Mouse (Mus musculus): ENCODE data around the gene Susd1. TPM values are rescaled to one million over a fixed set of nuclear protein-coding genes. Genes with fewer than 3 reads are reported as not detected.

The Susd1 gene
- polyA plus RNA-seq, 1 experiment from 2014 or later, result 6.3 TPM

DNA sequence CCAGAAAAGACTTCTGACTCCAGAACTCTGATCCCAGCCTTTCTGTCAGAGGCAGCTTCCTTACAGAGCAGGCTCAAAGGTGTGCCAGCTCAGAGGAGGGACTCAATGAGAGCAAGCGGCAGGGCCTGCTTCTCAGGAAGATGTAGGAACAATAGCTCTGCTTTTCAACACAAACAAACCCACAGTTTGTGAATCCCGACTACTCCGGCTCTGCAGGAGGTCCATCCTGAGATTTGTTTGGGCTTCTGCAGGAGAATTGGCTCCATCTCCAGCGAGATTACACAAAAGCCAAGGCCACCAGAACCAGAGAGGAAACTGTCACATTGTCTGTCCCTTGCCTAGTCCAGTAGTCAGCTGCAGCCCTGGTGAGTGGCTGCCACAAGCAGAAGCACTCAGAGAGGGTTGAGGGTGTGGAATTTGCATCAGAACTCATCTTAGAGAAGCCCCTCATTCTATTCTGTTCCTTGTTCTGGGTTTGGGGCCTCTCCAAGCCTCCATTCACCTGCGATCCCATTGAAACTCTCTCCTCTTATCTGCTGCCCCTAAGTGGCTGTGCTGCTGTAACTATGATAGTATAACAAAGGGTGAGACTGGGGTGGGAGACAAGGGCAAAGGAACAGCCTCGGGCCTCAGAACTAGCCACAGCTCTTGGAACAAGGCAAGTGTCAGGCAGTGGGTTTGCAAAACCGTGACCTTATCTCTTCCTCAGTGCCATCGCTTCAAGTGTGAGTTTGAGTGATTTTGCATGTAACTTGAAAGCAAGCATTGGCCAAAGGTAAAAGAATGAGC lies 155.5 kb downstream of the Susd1 start:
- DNase-seq (ENCODE audit: low spot score) (no peak), ATAC-seq (replicated peaks; ENCODE audit: low FRiP score, low read depth) (no peak)
- no peaks in the 10 kb centered on the region for H3K27me3 ChIP-seq (ENCODE audit: insufficient read depth, low read length)
- H3K27ac ChIP-seq, result no peak overlapping the region
- no peaks in the 10 kb centered on the region for H3K4me1 ChIP-seq (replicated peaks; ENCODE audit: insufficient read depth, low read length)
- 58% methylated on average over 8 of the region's 8 CpGs for WGBS
- no peak overlapping the region for H3K4me2 ChIP-seq (ENCODE audit: low read length)
- H3K9ac ChIP-seq (ENCODE audit: low read depth, low read length), result no peak overlapping the region
- no peaks in the 10 kb centered on the region for H3K36me3 ChIP-seq (ENCODE audit: insufficient read depth, low read length)
- TF ChIP-seq CTCF (IDR thresholded peaks at IDR 0.05; ENCODE audit: low read depth), result no peak
- no peaks in the 10 kb centered on the region for H3K9me3 ChIP-seq (replicated peaks; ENCODE audit: low read length)
- no peak overlapping the region for H3K4me3 ChIP-seq (replicated peaks; ENCODE audit: low read depth, low read length)

DNA sequence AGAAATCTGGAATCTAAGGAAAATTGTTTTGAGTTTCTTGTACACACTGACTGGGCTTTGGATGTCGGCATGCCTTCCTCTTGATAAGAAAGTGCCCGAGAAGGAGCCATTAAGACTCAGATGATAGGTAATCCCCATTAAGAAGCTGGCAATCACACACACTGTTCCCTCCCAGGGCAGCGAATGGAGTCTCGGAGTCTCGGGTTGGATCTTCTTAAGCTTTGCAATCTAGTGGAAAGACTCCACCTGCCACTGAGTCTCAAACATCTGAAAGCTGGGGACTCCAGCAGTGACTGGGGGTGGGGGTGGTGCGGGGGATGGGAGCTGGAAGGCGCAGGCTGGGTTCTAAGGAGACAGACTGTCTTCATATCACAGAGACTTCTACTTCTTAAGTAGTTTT lies 156.3 kb downstream of the Susd1 start:
- H3K9ac ChIP-seq (ENCODE audit: low read depth, low read length), result no peak overlapping the region
- H3K9me3 ChIP-seq (replicated peaks; ENCODE audit: low read length), result no peaks in the 10 kb centered on the region
- 62% methylated on average over 7 of the region's 7 CpGs for WGBS
- H3K36me3 ChIP-seq (ENCODE audit: insufficient read depth, low read length), result no peaks in the 10 kb centered on the region
- no peak overlapping the region for H3K4me3 ChIP-seq (replicated peaks; ENCODE audit: low read depth, low read length)
- H3K27me3 ChIP-seq (ENCODE audit: insufficient read depth, low read length), result no peaks in the 10 kb centered on the region
- no peak for TF ChIP-seq CTCF (IDR thresholded peaks at IDR 0.05; ENCODE audit: low read depth)
- no peak for ATAC-seq (replicated peaks; ENCODE audit: low FRiP score, low read depth)
- no peak overlapping the region for H3K27ac ChIP-seq
- no peak overlapping the region for H3K4me2 ChIP-seq (ENCODE audit: low read length)
- DNase-seq (ENCODE audit: low spot score), result no peak
- H3K4me1 ChIP-seq (replicated peaks; ENCODE audit: insufficient read depth, low read length), result no peaks in the 10 kb centered on the region

DNA sequence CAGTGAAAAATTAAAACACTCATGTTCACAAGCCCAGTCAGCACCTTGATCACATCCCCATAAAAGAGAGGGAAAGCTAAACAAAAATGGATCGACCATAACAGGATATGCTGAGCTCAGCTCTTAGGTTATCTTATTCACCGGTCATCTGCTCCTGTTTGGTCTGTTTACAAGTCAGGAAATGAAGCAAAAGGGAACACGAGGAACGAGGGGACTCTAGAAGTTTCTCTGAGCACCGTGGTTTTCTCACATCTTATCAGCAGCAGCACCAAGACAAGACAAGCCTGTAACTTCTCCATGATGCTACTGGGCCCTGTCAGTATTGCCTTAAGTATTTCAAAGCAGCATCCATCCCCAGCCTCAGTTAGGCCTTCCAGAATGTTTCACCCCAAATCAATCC lies 157.6 kb downstream of the Susd1 start:
- Histone ChIP-seq H3K4me3 (replicated peaks; ENCODE audit: low read depth, low read length) (no peak overlapping the region), H3K9ac (ENCODE audit: low read depth, low read length) (no peak overlapping the region), H3K9me3 (replicated peaks; ENCODE audit: low read length) (no peaks in the 10 kb centered on the region), H3K27ac (no peak overlapping the region), H3K4me1 (replicated peaks; ENCODE audit: insufficient read depth, low read length) (no peaks in the 10 kb centered on the region), H3K27me3 (ENCODE audit: insufficient read depth, low read length) (no peaks in the 10 kb centered on the region), H3K4me2 (ENCODE audit: low read length) (no peak overlapping the region), H3K36me3 (ENCODE audit: insufficient read depth, low read length) (no peaks in the 10 kb centered on the region)
- ATAC-seq (replicated peaks; ENCODE audit: low FRiP score, low read depth), result no peak
- no peak for TF ChIP-seq CTCF (IDR thresholded peaks at IDR 0.05; ENCODE audit: low read depth)
- WGBS, result 59% methylated on average over 5 of the region's 5 CpGs
- no peak for DNase-seq (ENCODE audit: low spot score)

DNA sequence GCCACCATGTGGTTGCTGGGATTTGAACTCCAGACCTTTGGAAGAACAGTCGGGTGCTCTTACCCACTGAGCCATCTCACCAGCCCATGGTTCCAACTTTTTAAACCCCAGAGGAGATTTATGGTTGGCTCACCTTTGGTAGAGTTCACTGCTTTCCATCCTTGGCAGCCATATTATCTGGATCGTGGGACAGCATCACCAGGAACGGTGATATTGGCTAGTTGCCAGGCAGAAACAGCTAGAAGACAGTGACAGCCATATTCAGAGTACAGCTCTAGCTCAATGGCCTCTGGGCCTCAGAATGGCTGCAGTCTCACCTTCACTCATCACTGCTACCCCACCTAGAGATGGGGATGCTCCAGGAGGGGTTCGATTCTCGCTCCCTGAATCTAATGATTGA lies 159.3 kb downstream of the Susd1 start:
- no peak for TF ChIP-seq CTCF (IDR thresholded peaks at IDR 0.05; ENCODE audit: low read depth)
- WGBS, result 77% methylated on average over 5 of the region's 5 CpGs
- H3K4me2 ChIP-seq (ENCODE audit: low read length), result no peak overlapping the region
- no peaks in the 10 kb centered on the region for H3K9me3 ChIP-seq (replicated peaks; ENCODE audit: low read length)
- H3K27ac ChIP-seq, result no peak overlapping the region
- H3K27me3 ChIP-seq (ENCODE audit: insufficient read depth, low read length), result no peaks in the 10 kb centered on the region
- no peaks in the 10 kb centered on the region for H3K36me3 ChIP-seq (ENCODE audit: insufficient read depth, low read length)
- no peak overlapping the region for H3K9ac ChIP-seq (ENCODE audit: low read depth, low read length)
- no peaks in the 10 kb centered on the region for H3K4me1 ChIP-seq (replicated peaks; ENCODE audit: insufficient read depth, low read length)
- DNase-seq (ENCODE audit: low spot score) (no peak), ATAC-seq (replicated peaks; ENCODE audit: low FRiP score, low read depth) (no peak)
- no peak overlapping the region for H3K4me3 ChIP-seq (replicated peaks; ENCODE audit: low read depth, low read length)

DNA sequence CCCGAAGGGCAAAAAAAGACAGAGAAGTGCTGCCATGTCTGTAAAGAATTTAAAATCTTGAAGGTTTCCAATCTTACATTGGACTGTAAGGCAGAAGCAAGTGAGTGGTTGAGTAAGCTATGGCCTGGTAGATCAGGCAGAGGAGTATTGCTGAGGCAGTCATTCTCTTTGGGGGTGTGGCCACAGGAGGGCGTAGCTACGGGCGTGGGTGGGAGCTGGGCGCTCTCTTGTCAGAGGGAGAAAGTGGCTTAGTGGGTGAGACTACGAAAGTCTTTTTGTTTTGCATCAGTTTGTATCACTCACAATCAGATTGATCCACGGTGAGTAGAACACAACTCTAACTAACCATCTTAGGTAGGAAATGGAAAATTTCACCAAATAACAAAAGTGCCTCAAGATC lies 160.0 kb downstream of the Susd1 start:
- no peaks in the 10 kb centered on the region for H3K9me3 ChIP-seq (replicated peaks; ENCODE audit: low read length)
- WGBS, result 89% methylated on average over 7 of the region's 7 CpGs
- no peak overlapping the region for H3K9ac ChIP-seq (ENCODE audit: low read depth, low read length)

DNA sequence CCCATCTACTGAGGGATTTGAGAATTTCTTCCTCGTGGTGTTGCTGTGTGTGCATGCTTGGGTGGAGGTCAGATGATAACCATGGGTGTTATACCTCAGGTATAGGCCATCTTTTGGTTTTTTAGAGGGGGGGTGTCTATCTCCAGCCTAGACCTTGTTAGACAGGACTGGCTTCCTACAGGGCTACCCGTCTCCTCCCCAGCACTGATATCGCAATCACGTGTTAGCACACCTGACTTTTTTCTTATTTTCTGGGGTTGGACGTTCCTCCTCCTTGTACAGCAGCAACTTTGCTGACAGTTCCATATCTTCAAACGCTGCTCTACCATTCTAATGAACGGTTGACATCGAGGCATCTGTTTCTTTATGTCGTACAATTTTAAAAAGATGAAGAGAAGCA lies 160.5 kb downstream of the Susd1 start:
- DNase-seq (ENCODE audit: low spot score) (no peak), ATAC-seq (replicated peaks; ENCODE audit: low FRiP score, low read depth) (no peak)
- WGBS, result 94% methylated on average over 9 of the region's 9 CpGs
- no peaks in the 10 kb centered on the region for H3K4me1 ChIP-seq (replicated peaks; ENCODE audit: insufficient read depth, low read length)
- TF ChIP-seq CTCF (IDR thresholded peaks at IDR 0.05; ENCODE audit: low read depth), result no peak
- no peak overlapping the region for H3K4me3 ChIP-seq (replicated peaks; ENCODE audit: low read depth, low read length)
- no peaks in the 10 kb centered on the region for H3K36me3 ChIP-seq (ENCODE audit: insufficient read depth, low read length)
- no peak overlapping the region for H3K27ac ChIP-seq
- H3K9ac ChIP-seq (ENCODE audit: low read depth, low read length), result no peak overlapping the region
- no peaks in the 10 kb centered on the region for H3K9me3 ChIP-seq (replicated peaks; ENCODE audit: low read length)
- no peak overlapping the region for H3K4me2 ChIP-seq (ENCODE audit: low read length)
- H3K27me3 ChIP-seq (ENCODE audit: insufficient read depth, low read length), result no peaks in the 10 kb centered on the region

More for the DNA sequence above, 160.0 kb downstream of the Susd1 start:
- DNase-seq (ENCODE audit: low spot score) (no peak), ATAC-seq (replicated peaks; ENCODE audit: low FRiP score, low read depth) (no peak)
- no peaks in the 10 kb centered on the region for H3K4me1 ChIP-seq (replicated peaks; ENCODE audit: insufficient read depth, low read length)
- no peak overlapping the region for H3K4me2 ChIP-seq (ENCODE audit: low read length)
- no peak overlapping the region for H3K4me3 ChIP-seq (replicated peaks; ENCODE audit: low read depth, low read length)
- no peaks in the 10 kb centered on the region for H3K36me3 ChIP-seq (ENCODE audit: insufficient read depth, low read length)
- H3K27ac ChIP-seq, result no peak overlapping the region
- no peak for TF ChIP-seq CTCF (IDR thresholded peaks at IDR 0.05; ENCODE audit: low read depth)
- no peaks in the 10 kb centered on the region for H3K27me3 ChIP-seq (ENCODE audit: insufficient read depth, low read length)

DNA sequence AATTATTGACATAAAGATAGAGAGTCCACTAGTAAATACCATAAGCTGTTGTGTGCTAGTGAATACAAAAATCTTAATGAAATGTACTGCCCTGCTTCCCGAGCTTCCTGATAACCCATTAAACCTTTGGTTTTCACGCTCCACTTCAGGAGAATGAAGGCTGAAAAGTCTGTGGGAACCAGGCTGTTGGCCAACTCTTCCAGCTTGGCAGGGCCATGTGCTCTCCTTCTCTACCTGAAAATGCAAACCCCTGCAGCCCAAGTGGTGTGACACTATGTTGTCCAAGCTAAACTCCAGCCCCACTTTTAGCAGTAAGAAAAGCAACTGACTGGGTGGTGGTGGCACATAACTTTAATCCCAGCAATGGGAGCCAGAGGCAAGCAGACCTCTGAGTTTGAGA lies 162.5 kb downstream of the Susd1 start:
- no peak overlapping the region for H3K4me2 ChIP-seq (ENCODE audit: low read length)
- H3K27ac ChIP-seq, result no peak overlapping the region
- no peak overlapping the region for H3K4me3 ChIP-seq (replicated peaks; ENCODE audit: low read depth, low read length)
- no peaks in the 10 kb centered on the region for H3K27me3 ChIP-seq (ENCODE audit: insufficient read depth, low read length)
- no peak for ATAC-seq (replicated peaks; ENCODE audit: low FRiP score, low read depth)
- no peaks in the 10 kb centered on the region for H3K4me1 ChIP-seq (replicated peaks; ENCODE audit: insufficient read depth, low read length)
- no peak for DNase-seq (ENCODE audit: low spot score)
- 51% methylated on average over 2 of the region's 2 CpGs for WGBS
- TF ChIP-seq CTCF (IDR thresholded peaks at IDR 0.05; ENCODE audit: low read depth), result no peak
- no peaks in the 10 kb centered on the region for H3K9me3 ChIP-seq (replicated peaks; ENCODE audit: low read length)
- no peaks in the 10 kb centered on the region for H3K36me3 ChIP-seq (ENCODE audit: insufficient read depth, low read length)
- H3K9ac ChIP-seq (ENCODE audit: low read depth, low read length), result no peak overlapping the region
